Mouse (Mus musculus) intestine, postnatal 0 days (tissue): ENCODE results near the gene Lamtor2. TPM values are rescaled to one million over a fixed set of nuclear protein-coding genes. Genes with fewer than 3 reads are reported as not detected.
A peak's percentile ranks its signal among the peaks of the same experiment; 100 is the strongest.
"Not testable (repeated sequence)": the region's sequence is repeated elsewhere in the genome, so short reads cannot be mapped to it uniquely, and the experiment has no call there.

Experiments used
- ATAC-seq: fragments of 200-750 bp; cut with Nextera tagmentation; 2 replicates; pipeline ENCODE4 v1.8.0; 2017; ENCODE audit warnings: mild to moderate bottlenecking, moderate TSS enrichment, moderate library complexity
- H3K27ac ChIP-seq: fragments of 300-500 bp; sonication (generic); 2 replicates; pipeline ENCODE4 v1.5.1; 2014; ENCODE audit warnings: mild to moderate bottlenecking, low read depth, low read length, moderate library complexity
- H3K27me3 ChIP-seq: fragments of 300-500 bp; sonication (generic); replicated peaks from 2 replicates; pipeline ENCODE4 v1.6.1; 2014; ENCODE audit warnings: low read length, mixed read lengths; ENCODE audit not compliant: control insufficient read depth, insufficient read depth
- H3K36me3 ChIP-seq: fragments of 300-500 bp; sonication (generic); 2 replicates; pipeline ENCODE4 v1.6.1; 2014; ENCODE audit warnings: mild to moderate bottlenecking, moderate library complexity; ENCODE audit not compliant: control insufficient read depth, insufficient read depth
- H3K4me1 ChIP-seq: fragments of 300-500 bp; sonication (generic); replicated peaks from 2 replicates; pipeline ENCODE4 v1.6.1; 2014; ENCODE audit warnings: antibody characterized with exemption, low read length, mixed read lengths; ENCODE audit not compliant: control insufficient read depth, insufficient read depth
- H3K4me2 ChIP-seq: fragments of 300-500 bp; sonication (generic); replicated peaks from 2 replicates; pipeline ENCODE4 v1.6.1; 2014; ENCODE audit warnings: low read depth, mild to moderate bottlenecking, moderate library complexity
- H3K4me3 ChIP-seq: fragments of 300-500 bp; sonication (generic); 2 replicates; pipeline ENCODE4 v1.5.1; 2014; ENCODE audit warnings: low read depth, low read length
- H3K9ac ChIP-seq: fragments of 300-500 bp; sonication (generic); 2 replicates; pipeline ENCODE4 v1.6.1; 2014; ENCODE audit warnings: mild to moderate bottlenecking, low read depth, low read length
- H3K9me3 ChIP-seq: fragments of 300-500 bp; sonication (generic); 2 replicates; pipeline ENCODE4 v1.6.1; 2016; ENCODE audit warnings: mixed run types; ENCODE audit not compliant: control insufficient read depth
- CTCF ChIP-seq: sonication (generic); IDR thresholded peaks from 2 replicates; pipeline ENCODE4 v1.5.1; 2016; ENCODE audit warnings: low read depth, mild to moderate bottlenecking, control low read depth, antibody characterized with exemption, moderate library complexity
- WGBS: fragments of 180-500 bp; shearing (Covaris S2); extraction: QIAGEN DNeasy Blood & Tissue Kit; methylation state at CpG from one replicate; pipeline ENCODE4 v1.1.7; 2014; 5-methylcytosine and 5-hydroxymethylcytosine counted together
- polyA plus RNA-seq: library from polyadenylated mRNA; unstranded; fragments of >200 nt; fragmentation: Nextera tagmentation; extraction: Ambion mirVana; gene quantifications from 2 replicates; pipeline ENCODE4 v1.2.1, GENCODE M21; 2015

The Lamtor2 gene
- polyA plus RNA-seq, 1 experiment from 2014 or later = 171 TPM

DNA sequence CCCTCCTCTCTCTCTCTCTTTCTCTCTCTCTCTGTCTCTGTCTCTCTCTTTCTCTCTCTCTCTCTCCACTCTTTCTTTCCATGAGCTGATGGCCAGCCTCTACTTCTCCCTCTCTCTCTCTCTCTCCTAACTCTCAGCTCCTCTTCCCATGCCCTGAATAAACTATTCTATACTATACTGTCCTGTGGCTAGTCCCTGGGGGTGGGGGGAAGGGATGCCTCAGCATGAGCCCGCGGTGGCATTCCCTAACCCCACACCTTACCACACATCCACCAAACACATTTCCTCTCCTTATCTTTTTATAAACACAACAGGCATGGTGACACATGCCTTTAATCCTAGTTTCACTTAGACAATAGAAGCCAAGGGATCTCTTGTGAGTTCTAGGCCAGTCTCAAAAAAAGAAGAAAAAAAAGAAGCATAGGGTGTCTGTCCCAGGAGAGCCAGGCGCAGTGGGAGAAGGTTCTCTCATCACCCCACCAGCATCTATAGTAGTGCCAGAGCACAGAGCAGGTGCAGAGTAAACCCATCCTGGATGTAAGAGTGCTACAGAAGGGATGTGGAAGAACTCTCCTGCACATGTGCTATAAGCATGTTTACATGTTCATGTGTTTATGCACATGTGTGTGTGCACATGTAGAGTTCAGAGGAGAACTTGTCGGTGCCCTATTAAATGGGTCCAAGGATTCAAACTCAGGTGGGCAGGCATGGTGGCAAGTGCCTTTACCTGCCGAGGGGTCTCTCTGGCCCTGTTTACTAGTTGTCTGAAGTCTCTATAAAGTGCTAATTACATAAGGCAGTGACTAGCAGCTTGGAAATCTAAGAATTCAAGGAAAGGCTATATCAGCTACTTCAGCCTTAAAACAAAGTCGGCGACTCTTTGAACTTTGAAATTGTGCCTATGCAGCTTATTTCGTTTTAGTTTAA lies 25.9 kb upstream of the Lamtor2 start:
- WGBS = 43% methylated on average over 8 of the region's 8 CpGs
- no peak overlapping the region for H3K27ac ChIP-seq
- no peak for TF ChIP-seq CTCF

GRCm38 (mm10) chr3:88577846-88578245 lies 25.0 kb upstream of the Lamtor2 start:
- peaks cover 14% of the 10 kb centered on the region for H3K36me3 ChIP-seq
- not testable (repeated sequence) for H3K4me1 ChIP-seq, H3K27me3 ChIP-seq, H3K4me3 ChIP-seq, ATAC-seq, H3K9ac ChIP-seq, H3K27ac ChIP-seq, H3K4me2 ChIP-seq, H3K9me3 ChIP-seq
- 71% methylated on average over 5 of the region's 5 CpGs for WGBS

More for the DNA sequence above, 25.9 kb upstream of the Lamtor2 start:
- Histone ChIP-seq H3K9me3 (no peaks in the 10 kb centered on the region), H3K9ac (0 out of 2 replicates have a peak overlapping the region, but pooled peaks have one; percentile 73), H3K4me2 (peak overlapping the region; percentile 77), H3K4me3 (peak overlapping the region; percentile 93), H3K27me3 (no peaks in the 10 kb centered on the region), H3K36me3 (peaks cover 23% of the 10 kb centered on the region), H3K4me1 (0 out of 2 replicates have a peak, but pooled peaks cover 2% of the 10 kb centered on the region)
- no peak for ATAC-seq

DNA sequence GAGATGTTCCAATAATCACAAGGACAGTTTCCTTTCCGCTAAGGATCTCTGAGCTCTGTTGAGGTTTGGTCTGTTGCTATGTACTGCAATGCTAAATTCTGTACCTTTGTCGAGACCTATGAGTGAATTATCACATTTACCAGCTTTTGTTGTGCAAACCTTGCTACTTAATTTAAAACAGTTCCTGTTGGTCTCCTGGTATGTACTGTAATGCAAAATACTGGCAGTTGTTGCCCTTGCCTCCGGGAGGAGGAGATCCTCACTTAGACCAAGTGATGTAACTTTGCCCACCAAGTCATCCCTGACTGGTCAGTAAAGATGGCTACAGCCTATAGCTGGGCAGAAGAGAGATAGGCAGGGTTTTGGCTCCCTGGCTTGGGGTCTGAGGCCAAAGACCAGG lies 22.7 kb upstream of the Lamtor2 start, which contains the start of gene Ssr2:
Ssr2 (plus strand) TSS at position 337 of the 400 bp plus-strand sequence.
- no peaks in the 10 kb centered on the region for H3K27me3 ChIP-seq
- no peak within 1 kb of the TSS for H3K4me3 ChIP-seq
- 89% methylated on average over 3 of the region's 3 CpGs for WGBS
- H3K9ac ChIP-seq = no peak within 1 kb of the TSS
- no peak for ATAC-seq
- TF ChIP-seq CTCF = no peak
- no peaks in the 10 kb centered on the region for H3K9me3 ChIP-seq
- no peaks in the 10 kb centered on the region for H3K36me3 ChIP-seq
- no peak within 1 kb of the TSS for H3K27ac ChIP-seq
- 0 out of 2 replicates have a peak, but pooled peaks cover 2% of the 10 kb centered on the region for H3K4me1 ChIP-seq
- no peak within 1 kb of the TSS for H3K4me2 ChIP-seq

DNA sequence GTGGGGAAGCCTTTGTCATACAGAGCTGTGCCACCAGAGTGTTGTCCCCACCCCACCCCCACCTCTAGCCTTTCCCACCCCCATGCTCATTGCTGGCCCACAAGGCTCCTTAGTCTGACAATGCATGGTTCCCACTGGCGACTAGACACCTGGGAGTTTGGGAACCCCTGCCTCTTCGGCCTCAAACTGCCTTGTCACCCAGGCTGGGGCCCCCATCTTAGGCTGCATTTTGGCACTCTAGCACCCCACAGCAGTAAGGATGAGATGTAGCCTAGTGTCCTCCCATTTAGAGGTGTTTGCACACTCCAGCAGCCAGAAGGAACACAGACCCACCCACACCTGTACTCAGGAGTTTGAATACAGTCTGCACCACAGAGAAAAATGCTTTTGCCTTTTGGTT lies 20.9 kb upstream of the Lamtor2 start:
- Histone ChIP-seq H3K27ac (no peak overlapping the region), H3K4me3 (no peak overlapping the region), H3K4me1 (no peaks in the 10 kb centered on the region), H3K36me3 (no peaks in the 10 kb centered on the region), H3K9ac (no peak overlapping the region), H3K27me3 (no peaks in the 10 kb centered on the region), H3K4me2 (no peak overlapping the region), H3K9me3 (no peaks in the 10 kb centered on the region)
- no peak for ATAC-seq
- WGBS = 73% methylated on average over 2 of the region's 2 CpGs
- TF ChIP-seq CTCF = no peak

DNA sequence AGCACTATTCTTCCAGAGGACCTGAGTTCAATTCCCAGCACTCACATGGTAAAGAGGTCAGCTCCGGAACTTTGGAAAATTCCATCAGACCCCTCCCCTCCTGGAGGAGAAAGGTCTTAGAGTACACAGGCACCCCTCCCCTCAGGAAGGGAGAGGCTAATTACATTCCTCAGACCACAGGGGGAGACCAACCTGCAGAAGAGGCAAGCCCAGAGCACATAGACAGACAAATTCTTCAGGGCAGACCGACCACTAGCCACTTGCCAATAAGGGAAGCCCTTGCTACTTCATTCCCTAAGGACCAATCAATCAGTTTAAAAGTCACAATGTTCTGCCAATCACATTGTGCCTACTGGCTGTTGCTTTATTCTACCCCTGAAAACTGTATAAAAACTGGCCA lies 20.0 kb upstream of the Lamtor2 start:
- H3K4me1 ChIP-seq = peaks cover 3% of the 10 kb centered on the region; the same call in 1 of the 2 replicates
- H3K27ac ChIP-seq = no peak overlapping the region
- no peak for ATAC-seq
- no peak overlapping the region for H3K4me3 ChIP-seq
- TF ChIP-seq CTCF = no peak
- WGBS = 72% methylated on average over 2 of the region's 2 CpGs
- no peaks in the 10 kb centered on the region for H3K9me3 ChIP-seq
- no peaks in the 10 kb centered on the region for H3K27me3 ChIP-seq
- no peak overlapping the region for H3K9ac ChIP-seq
- H3K36me3 ChIP-seq = peaks cover 10% of the 10 kb centered on the region
- H3K4me2 ChIP-seq = no peak overlapping the region

- Histone ChIP-seq H3K9me3 (no peaks in the 10 kb centered on the region), H3K27ac (no peak overlapping the region), H3K36me3 (peaks cover 13% of the 10 kb centered on the region), H3K4me1 (peaks cover 3% of the 10 kb centered on the region; the same call in 1 of the 2 replicates), H3K4me2 (no peak overlapping the region), H3K9ac (no peak overlapping the region), H3K4me3 (no peak overlapping the region), H3K27me3 (no peaks in the 10 kb centered on the region)
- no peak for ATAC-seq
- 68% methylated on average over 1 of the region's 1 CpGs for WGBS
- TF ChIP-seq CTCF = no peak
Measured at GRCm38 (mm10) chr3:88571856-88572255, 19.0 kb upstream of the Lamtor2 start.
